Mouse (Mus musculus): ENCODE results near the gene Cyp1a1. TPM values are rescaled to one million over a fixed set of nuclear protein-coding genes. Genes with fewer than 3 reads are reported as not detected.
A peak's percentile ranks its signal among the peaks of the same experiment; 100 is the strongest.
"Not testable (repeated sequence)": the region's sequence is repeated elsewhere in the genome, so short reads cannot be mapped to it uniquely, and the experiment has no call there.

The Cyp1a1 gene
- total RNA-seq, 2 experiments from 2014 or later = 0.16 to 0.37 TPM

DNA sequence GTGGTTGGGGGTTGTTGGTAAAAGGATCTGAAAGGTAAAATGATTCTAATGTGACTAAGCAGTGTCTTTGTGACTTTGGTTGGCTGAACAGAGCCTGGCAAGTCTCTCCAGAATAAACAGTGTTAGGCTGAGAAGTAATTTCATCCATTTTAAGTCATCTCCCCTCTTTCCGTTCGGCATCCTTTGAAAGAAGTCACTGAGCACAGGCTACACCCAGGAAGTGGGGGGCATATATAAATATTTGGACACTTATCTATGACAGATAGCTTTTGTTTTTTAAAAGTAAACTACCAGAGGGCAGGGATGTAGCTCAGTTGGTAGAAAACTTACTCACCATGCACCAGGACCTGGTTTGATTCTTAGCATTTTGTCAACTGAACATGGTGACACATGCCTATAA is 878 bp downstream of the Cyp1a1 start:
- DNase-seq = no peak
- intact Hi-C loops (cut with DNase I; ENCODE audit: low total_unique reads) = no loop called here

DNA sequence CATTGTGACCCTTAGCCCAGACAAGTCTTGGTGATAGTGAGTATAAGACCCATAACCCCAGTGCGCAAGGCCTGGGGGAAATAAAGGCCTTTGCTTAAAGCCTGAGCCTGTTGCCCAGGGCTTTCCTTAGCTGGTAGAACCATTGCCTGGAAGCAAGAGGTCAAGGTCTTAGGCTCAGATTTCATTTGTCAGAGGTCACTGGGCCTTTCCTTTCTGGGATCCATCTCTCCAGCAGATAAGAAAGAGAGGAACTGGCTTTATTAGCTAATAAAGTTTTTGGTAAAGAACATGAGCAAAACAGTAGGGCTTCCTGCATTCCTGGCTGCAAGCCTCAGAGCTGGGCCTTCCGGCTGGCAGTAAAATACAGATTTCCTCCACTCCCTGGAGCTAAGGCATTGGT is 6.4 kb downstream of the Cyp1a1 start:
- intact Hi-C loops (cut with DNase I; ENCODE audit: low total_unique reads) = no loop called here
- DNase-seq = no peak

DNA sequence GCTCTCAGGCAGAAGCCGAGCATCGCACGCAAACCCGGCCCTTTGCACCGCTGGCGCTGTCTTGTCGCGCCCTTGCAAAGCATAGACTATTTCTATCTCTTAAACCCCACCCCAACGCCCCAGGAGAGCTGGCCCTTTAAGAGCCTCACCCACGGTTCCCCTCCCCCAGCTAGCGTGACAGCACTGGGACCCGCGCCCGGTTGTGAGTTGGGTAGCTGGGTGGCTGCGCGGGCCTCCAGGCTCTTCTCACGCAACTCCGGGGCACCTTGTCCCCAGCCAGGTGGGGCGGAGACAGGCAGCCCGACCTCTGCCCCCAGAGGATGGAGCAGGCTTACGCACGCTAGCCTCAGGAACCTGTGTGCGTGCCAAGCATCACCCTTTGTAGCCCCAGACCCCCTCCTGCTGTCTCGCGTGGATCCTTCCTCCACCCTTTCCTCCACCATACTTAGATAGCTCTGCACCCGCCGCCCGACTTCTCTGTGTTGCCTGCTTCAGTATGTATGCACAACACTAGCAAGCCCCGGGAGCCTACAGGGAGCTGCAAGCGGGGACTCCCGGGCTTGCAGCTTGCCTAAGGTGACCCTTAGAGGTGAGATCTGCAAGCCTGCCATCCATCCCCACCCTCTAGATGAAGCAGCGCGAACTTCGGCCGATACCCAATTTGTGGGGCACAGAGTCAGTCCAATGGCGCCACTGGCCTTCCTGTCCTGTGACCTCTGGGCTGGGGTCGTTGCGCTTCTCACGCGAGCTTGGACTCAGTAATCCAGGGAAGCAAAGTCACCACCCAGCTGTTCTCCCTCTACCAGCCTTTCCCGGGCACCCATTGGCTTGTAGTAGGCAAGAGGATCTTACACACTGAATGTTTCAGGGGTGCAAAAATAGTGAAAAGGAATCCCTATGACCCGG is 8.9 kb downstream of the Cyp1a1 start:
- intact Hi-C loops (cut with DNase I; ENCODE audit: low total_unique reads) = no loop called here
- DNase-seq = peak; percentile 26

DNA sequence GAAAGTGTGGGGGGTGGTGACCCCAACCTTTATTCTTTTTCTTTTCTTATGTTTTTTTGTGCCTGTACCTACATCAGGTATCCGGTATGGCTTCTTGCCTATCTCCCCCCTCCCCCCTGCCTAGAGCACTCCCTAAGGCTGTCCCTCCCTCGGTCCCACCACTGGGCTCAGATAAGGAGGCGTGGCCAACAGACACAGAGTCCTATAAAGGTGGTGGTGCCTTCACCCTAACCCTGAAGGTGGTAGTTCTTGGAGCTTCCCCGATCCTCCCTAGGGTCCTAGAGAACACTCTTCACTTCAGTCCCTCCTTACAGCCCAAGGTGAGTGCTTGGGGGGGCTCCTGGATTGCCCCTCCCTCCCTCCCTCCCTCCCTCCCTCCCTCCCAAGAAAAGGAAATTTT is 9.7 kb downstream of the Cyp1a1 start:
- intact Hi-C loops (cut with DNase I; ENCODE audit: low total_unique reads) = no loop called here
- DNase-seq = no peak

DNA sequence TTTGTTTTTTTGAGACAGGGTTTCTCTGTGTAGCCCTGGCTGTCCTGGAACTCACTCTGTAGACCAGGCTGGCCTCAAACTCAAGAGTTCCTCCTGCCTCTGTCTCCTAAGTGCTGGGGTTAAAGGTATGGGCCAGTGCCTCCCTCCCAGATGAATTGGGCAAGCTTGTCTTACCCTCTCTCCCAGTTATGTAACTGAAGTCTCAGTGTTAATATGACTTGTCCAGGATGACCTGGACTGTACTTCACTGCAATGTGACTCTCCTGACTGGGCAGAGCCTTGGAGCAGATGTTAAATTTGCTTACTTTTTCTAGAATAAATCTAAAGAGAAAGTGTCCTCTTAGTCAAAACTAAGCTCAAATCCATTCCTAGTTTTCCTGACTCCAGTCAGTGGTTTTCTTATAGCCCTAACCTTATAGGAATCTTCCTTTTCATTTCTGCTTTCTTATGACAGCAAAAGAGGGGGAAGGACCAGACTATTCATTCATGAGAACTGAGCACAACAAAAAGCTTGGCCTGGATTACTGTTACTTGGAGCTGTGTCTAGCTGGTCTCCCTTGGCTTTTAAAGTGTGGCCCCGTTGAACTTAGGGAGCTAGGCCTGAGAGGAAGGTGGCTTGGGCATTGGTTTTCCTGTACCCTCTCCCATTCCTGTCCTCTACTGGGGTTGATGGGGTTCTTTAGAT is 10.9 kb downstream of the Cyp1a1 start:
- intact Hi-C loops (cut with DNase I; ENCODE audit: low total_unique reads) = no loop called here
- DNase-seq = no peak

GRCm38 (mm10) chr9:57706496-57706895 is 18.8 kb downstream of the Cyp1a1 start:
- no peak for DNase-seq
- intact Hi-C loops (cut with DNase I; ENCODE audit: low total_unique reads) = no loop called here

- DNase-seq = peak; percentile 92
- intact Hi-C loops (cut with DNase I; ENCODE audit: low total_unique reads) = no loop called here
These were observed 20.5 kb downstream of the Cyp1a1 start, which contains the start of gene Edc3 for GRCm38 (mm10) chr9:57708068-57708719. Gene Edc3 (plus strand): TSS chr9:57708540.

GRCm38 (mm10) chr9:57708720-57709274 is 21.1 kb downstream of the Cyp1a1 start:
- intact Hi-C loops (cut with DNase I; ENCODE audit: low total_unique reads) = no loop called here

GRCm38 (mm10) chr9:57710214-57710613 is 22.5 kb downstream of the Cyp1a1 start:
- intact Hi-C loops (cut with DNase I; ENCODE audit: low total_unique reads); DNase-seq: not testable (repeated sequence)

More at GRCm38 (mm10) chr9:57708720-57709274, 21.1 kb downstream of the Cyp1a1 start:
- DNase-seq = peak; percentile 11

GRCm38 (mm10) chr9:57712194-57712593 is 24.5 kb downstream of the Cyp1a1 start:
- intact Hi-C loops (cut with DNase I; ENCODE audit: low total_unique reads) = no loop called here
- no peak for DNase-seq

DNA sequence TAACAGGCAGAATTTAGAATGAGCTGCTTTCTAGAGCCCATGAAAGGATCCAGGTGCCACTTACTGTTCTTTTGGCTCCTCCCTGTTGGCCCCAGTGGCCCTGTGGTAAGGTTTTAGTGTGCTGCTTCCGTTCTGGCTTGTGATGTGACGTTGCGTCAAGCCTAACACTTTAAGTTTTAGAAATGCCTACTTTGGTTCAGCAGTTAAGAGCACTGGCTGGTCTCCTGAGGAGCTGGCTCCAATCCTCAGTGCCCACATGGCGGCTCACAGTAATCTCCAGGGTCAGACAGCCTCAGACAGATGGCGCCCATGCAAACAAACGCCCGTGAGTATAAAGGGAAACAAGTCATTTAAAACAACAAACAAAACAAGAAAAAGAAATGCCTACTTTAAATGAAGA is 30.7 kb downstream of the Cyp1a1 start:
- intact Hi-C loops (cut with DNase I; ENCODE audit: low total_unique reads) = no loop called here
- no peak for DNase-seq

- intact Hi-C loops (cut with DNase I; ENCODE audit: low total_unique reads) = no loop called here
- no peak for DNase-seq
These were observed 33.0 kb downstream of the Cyp1a1 start for GRCm38 (mm10) chr9:57720736-57721135.

DNA sequence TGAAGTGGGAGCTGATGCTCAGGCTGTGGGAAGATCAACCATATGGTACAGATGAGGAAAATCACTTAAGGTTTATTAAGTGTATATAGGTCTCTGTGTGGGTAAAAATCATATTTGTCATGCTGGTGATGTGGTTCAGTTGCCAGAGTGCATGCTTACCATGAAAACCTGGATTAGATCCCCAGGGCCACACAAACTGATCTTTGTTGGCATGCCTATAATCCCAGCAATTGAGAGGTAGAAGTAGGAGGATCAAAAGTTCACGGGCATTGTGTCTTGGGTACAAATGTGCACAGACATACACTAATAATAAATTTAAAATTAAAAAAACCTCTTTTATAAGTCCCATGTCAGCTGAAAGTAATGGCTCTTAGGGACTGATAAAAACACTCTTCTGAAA is 34.6 kb downstream of the Cyp1a1 start:
- intact Hi-C loops (cut with DNase I; ENCODE audit: low total_unique reads) = no loop called here
- no peak for DNase-seq

DNA sequence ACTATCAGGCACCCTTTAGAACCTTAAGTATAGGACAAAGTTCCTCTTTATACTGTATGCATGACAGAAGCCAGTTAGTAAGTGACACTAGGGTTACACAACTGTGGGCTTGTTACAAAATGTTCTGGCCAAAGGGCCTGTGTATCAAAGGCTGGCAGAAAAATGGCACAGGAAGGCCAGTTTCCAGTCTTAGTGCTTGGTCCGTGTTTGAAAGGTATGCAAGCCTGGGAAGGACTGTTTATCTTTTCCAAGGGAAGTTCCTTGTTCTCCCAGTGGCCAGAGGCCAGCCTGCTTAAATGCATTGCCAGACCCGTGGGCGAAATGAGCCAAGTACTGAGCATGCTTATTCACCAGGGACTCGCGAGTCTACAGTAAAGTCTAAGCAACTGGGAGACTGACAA is 35.6 kb downstream of the Cyp1a1 start:
- DNase-seq = peak; percentile 70

GRCm38 (mm10) chr9:57723796-57724195 is 36.1 kb downstream of the Cyp1a1 start:
- peak; percentile 22 for DNase-seq

More for the DNA sequence above, 35.6 kb downstream of the Cyp1a1 start:
- intact Hi-C loops (cut with DNase I; ENCODE audit: low total_unique reads) = no loop called here

GRCm38 (mm10) chr9:57724701-57725100 is 37.0 kb downstream of the Cyp1a1 start:
- no peak for DNase-seq

More at GRCm38 (mm10) chr9:57723796-57724195, 36.1 kb downstream of the Cyp1a1 start:
- intact Hi-C loops (cut with DNase I; ENCODE audit: low total_unique reads) = no loop called here

GRCm38 (mm10) chr9:57728312-57728711 is 40.6 kb downstream of the Cyp1a1 start:
- intact Hi-C loops (cut with DNase I; ENCODE audit: low total_unique reads) = no loop called here
- no peak for DNase-seq

More at GRCm38 (mm10) chr9:57724701-57725100, 37.0 kb downstream of the Cyp1a1 start:
- intact Hi-C loops (cut with DNase I; ENCODE audit: low total_unique reads) = no loop called here

GRCm38 (mm10) chr9:57733606-57734005 is 45.9 kb downstream of the Cyp1a1 start:
- intact Hi-C loops (cut with DNase I; ENCODE audit: low total_unique reads) = no loop called here
- DNase-seq = no peak

DNA sequence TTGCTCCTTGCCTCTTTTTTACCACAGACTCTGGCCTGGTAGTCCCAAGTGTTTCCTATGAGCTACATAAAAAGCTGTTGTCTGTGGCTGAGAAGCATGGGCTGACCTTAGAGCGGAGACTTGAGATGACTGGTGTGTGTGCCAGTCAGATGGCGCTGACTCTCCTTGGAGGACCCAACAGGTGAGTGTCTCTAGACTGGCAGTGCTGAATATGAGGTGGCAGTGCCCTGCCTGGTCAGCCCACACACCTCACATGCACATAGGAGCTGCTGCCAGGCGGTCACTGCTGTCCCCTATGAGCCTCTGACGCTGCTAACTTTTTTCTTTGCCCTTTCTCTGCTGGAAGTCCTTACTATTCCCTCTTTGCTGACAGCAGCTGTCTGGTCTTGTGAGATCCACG is 52.1 kb downstream of the Cyp1a1 start:
- intact Hi-C loops (cut with DNase I; ENCODE audit: low total_unique reads) = loop anchor here (2.0 to 5.0 kb wide), 2 partner anchors 38 to 79 kb away; no protein-coding TSS in a partner anchor
- DNase-seq = no peak

All from gastrocnemius, postnatal 14 days (tissue).